Mouse (Mus musculus) megakaryocyte, adult 5-6 weeks (primary cell): ENCODE data around the gene Hist2h3c2. TPM values are rescaled to one million over a fixed set of nuclear protein-coding genes. Genes with fewer than 3 reads are reported as not detected.
"Not testable (repeated sequence)": the region's sequence is repeated elsewhere in the genome, so short reads cannot be mapped to it uniquely, and the experiment has no call there.

ENCODE experiments used
- ATAC-seq: 2 replicates; pipeline ENCODE4 v1.8.0; 2016; ENCODE audit warnings: mild to moderate bottlenecking, inconsistent platforms; ENCODE audit not compliant: poor library complexity, severe bottlenecking
- total RNA-seq, 2 experiments: library from RNA; stranded (forward) in 1 of 2; stranded (reverse) in 1 of 2; fragments of 153-499, 151-499 nt in 1 of 2; fragments of 221-1000, 200-1000 nt in 1 of 2; gene quantifications; 2 replicates each; pipeline versions ENCODE4 v1.2.3 to v1.2.4; 2015 to 2017

Gene Hist2h3c2
- total RNA-seq (2015) (319 and 351 TPM in 2 replicates), total RNA-seq (2017) (146 and 157 TPM in 2 replicates)

DNA sequence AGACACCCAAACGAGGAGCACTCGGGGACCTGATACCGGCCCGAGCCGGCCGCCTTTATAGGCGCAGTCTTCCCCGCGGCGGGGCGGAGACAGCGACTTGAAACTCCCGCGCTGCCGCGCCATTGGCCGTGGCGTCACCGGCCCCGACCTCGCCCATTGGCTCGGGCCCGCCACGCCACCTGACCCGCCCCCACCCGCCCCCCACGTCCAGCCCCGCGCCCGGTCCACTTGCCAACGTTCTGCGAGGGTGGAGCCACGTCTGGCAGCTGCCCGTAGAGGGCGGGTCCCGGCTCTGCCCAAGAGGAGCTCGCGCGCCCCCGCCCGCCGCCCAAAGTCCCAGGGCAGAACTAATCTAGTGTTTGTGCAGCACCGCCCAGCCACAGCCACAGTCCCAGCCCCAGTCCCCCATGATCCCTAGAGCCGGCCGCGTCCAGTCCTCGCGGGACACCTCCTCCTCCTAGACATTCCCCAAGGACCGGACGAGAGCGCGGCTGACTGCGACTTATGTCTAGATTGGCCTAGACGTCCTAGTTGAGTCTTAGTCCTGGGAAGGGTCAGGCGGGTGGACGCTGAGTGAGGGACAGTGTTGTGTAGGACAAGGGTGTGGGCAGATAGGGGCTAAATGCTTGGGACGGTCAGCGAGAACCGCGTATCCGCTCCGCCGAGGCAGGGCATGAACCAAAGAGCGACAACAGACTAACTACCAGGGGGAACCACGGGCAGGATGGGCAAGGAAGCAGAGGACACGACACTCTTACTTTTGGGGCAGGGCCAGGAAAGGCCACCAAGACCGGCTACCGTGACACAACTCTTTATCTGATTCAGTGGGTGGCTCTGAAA lies at the start of gene Hist2h3c2:
Gene Hist2h3c2, minus strand, starts transcription at position 174 of the 840 bp plus-strand sequence.
- peak; percentile 71 for ATAC-seq

GRCm38 (mm10) chr3:96287334-96287733 lies 48.4 kb upstream of the Hist2h3c2 start:
- ATAC-seq, result not testable (repeated sequence)

DNA sequence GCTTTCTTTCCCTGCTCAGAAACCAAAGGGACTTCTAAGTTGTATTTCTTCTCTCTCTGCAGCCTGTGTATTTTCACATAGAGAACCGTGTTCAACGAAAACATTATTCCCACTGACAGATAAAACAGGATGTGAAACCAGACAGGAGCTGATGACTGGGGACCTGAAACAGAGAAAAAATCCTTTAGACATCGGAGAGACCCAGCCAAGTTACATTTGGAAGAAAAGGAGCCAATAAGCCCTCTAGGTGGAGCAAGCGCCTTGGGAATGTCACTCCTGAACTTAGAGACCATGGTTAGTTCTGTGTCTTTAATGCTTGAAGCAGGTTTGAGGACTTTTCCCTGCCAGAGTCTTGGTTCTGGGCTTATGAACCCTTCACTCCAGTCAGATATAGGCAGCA lies 45.5 kb upstream of the Hist2h3c2 start:
- peak; percentile 49 for ATAC-seq

DNA sequence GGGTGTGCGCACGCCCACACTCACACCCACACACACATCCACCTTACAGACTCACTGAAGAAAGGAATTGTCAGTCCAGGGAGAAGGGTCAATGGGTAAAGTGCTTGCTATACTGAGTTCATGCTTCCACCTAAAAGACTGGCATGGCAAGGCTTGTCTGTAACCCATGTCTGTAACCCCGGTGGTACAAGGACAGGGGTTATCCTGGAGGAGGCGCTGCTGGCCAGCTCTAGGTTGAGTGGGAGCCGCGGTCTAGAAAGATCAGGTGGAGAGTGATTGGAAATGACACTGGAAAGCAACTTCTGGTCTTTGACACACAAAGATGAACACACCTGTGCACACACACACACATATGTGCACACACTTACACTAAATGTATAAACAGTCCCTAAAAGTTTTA lies 41.7 kb upstream of the Hist2h3c2 start:
- ATAC-seq, result no peak

DNA sequence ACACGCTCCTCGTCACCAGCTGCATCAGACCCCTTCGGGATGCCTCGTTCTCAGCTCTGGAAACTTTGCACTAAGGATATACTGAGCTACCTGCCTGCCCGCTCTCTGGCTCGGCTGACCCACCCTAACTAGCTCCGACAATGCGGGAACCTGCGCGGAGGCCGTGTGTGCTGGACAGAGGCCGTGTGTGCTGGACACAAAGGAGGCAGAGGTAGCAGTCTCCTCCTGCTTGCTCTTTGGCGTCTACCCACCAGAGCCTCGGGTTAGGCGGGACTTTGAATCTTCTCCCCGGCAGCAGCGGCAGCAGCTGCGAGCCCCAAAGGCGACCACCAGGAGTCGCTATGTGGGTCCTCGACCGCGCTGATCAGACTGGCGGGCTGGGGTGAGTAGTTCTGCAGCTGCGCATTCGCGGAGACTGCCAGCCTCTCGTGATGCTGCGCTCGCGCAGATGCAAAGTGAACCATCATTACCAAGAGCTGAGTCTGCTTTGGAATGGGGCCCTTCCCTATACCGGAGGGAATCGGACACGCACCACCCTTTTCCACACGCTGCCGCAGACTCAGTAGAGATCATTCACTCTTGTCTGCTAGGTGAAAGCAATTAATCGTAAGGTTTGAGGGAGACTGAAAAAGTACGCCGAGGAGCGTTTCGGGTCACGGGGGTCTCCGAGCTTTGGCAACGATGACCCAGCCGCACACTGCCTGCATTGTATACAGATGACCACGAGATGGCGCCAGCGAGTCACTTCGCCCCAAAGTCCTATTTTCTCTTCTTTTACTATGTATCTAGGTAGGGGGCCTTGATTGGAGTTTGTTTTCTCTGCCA lies 39.1 kb upstream of the Hist2h3c2 start:
- peak; percentile 95 for ATAC-seq

GRCm38 (mm10) chr3:96277428-96277799 lies 38.5 kb upstream of the Hist2h3c2 start:
- ATAC-seq, result peak; percentile 37

DNA sequence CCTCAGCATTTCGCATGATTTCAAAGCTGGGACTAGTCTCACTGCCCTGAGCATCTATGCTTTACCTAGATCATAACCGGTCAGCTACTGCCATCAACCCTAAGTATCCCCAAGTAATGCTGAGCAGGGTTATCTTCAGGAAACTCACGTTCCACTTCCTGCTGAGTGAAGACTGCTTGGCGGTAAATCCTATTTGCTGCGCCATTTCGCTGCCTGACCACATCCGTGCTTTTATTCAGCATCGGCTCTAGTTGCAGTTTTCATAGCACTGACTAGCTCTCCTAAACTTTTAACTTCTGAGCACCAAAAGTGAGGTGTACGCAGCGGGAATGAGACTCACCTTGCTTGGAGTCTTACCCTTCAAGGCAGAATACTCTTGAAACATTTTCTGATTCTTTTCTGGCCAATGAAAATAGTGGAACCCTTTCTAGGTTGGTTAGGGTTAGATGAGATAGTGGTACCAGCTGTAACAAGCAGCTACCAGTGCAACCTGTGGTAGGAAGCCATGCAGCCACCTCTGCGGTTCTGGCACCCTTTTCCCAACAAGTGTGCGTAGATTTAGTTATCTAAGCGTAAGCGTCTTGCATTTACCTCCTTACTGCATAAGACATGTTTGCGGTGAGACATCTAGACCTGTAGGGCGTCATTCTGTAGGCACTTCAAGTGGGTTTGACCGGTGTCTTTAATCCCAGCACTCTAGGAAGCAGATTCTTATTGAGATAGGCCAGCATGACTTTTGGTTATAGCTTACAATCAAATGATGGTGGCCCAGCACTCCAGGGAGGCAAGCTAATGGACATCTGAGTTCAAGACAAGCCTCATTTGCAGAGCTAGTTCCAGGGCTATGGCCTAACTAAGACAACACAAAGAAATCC lies 34.9 kb upstream of the Hist2h3c2 start:
- ATAC-seq, result no peak

DNA sequence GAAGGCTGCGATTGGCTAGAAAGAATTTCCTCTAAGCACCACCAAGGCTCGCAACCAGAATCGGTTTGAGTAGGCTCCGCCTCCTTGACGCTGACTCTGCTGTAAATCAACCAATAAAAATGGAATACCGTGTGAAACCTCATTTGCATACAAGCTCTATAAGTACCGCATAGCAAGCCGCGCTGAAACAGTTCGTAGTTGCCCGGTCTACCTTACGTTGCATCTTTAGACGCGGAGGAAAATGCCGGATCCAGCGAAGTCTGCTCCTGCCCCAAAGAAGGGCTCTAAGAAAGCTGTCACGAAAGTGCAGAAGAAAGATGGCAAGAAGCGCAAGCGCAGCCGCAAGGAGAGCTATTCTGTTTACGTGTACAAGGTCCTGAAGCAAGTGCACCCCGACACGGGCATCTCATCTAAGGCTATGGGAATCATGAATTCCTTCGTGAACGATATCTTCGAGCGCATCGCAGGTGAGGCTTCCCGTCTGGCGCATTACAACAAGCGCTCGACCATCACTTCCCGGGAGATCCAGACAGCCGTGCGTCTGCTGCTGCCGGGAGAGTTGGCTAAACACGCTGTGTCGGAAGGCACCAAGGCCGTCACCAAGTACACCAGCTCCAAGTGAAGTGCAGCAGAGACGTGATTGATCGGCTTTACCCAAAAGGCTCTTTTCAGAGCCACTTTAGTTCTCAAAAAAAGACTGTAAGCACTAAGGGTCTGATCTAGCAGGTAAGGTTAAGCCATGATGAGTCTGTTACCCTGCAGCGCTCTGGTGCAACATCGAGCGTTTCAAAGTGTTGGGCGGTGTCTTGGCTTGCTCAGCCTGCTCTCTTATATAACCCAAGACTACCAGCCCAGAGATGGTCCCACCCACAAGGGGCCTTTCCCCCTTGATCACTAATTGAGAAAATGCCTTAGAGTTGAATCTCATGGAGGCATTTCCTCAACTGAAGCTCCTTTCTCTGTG lies 30.9 kb upstream of the Hist2h3c2 start, which contains the start of gene Hist2h2bb:
Gene Hist2h2bb, plus strand, starts transcription at position 242 of the 964 bp plus-strand sequence.
- ATAC-seq, result peak; percentile 87

DNA sequence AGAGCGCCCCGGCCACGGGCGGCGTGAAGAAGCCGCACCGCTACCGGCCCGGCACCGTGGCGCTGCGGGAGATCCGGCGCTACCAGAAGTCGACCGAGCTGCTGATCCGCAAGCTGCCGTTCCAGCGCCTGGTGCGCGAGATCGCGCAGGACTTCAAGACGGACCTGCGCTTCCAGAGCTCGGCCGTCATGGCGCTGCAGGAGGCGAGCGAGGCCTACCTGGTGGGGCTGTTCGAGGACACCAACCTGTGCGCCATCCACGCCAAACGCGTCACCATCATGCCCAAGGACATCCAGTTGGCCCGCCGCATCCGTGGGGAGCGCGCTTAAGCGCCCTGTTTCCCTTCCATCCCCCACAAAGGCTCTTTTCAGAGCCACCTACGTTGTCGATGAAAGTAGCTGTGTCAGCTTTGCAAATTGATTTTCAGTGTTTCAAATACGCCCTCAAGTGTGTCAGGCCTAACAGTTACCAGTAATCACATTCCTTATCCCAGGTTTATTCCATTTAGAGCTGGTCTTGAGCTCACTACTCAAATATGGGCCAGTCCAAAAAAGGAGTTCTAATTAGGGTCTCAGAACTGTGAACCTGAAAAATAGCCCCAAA lies 29.9 kb upstream of the Hist2h3c2 start:
- ATAC-seq, result peak; percentile 22

GRCm38 (mm10) chr3:96268051-96268775 lies 29.3 kb upstream of the Hist2h3c2 start, which contains the start of gene Hist2h3b:
TSS of gene Hist2h3b (plus strand) at chr3:96268654.
- ATAC-seq, result peak; percentile 50

DNA sequence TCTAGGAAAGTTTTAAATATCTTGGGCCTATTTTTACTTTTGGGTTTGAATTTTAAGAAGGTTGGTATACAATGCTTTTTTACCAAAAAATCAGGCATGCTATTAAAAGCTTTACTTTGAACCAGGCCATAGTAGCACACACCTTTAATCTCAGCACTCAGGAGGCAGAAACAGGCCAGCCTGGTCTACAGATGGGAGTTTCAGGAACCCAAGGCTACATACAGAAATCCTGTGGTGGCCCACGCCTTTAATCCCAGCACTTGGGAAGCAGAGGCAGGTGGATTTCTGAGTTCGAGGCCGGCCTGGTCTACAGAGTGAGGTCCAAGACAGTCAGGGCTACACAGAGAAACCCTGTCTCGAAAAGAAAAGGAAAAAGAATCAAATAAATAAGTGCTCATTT lies 28.6 kb upstream of the Hist2h3c2 start:
- ATAC-seq, result no peak

DNA sequence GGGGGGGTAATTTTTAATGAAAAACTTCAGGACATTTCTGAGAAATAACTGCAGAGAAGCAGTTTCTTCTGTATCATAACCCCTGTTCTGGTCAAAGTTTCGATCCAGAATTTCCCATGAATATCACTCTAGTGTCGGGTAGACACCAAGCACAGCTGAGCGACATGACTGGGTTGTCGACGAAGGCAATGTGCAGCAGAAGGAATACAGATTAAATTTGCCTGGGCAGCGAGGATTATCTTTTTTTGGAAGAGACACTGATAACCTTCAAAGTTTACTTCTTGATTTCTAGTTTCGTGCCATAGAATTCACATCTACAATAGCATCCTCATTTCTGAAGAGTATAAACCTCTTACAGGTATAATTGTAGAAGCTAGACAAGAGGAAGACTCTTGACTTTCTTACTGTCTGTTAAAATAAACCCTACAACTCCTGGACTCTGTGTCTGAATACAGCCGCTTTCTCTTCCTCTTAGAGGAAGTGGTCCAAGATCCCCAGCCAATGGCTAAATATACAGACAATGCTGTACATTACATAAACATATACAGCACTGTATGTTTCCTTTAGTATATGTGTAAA lies 27.3 kb upstream of the Hist2h3c2 start:
- no peak for ATAC-seq

- ATAC-seq, result no peak
Observed at GRCm38 (mm10) chr3:96264404-96264949, 25.6 kb upstream of the Hist2h3c2 start.

GRCm38 (mm10) chr3:96263558-96264403 lies 24.9 kb upstream of the Hist2h3c2 start:
- 0 out of 2 replicates have a peak, but pooled peaks have one; percentile 7 for ATAC-seq

- ATAC-seq, result peak; percentile 79
Observed at GRCm38 (mm10) chr3:96262979-96263550, 24.1 kb upstream of the Hist2h3c2 start, which contains the start of gene Hist2h4. TSS of gene Hist2h4 (minus strand) at chr3:96263311.

- ATAC-seq, result peak; percentile 79
Observed at GRCm38 (mm10) chr3:96262216-96262875, 23.4 kb upstream of the Hist2h3c2 start.
